Mouse (Mus musculus): ENCODE measurements around the gene Vwc2.

- no peak for TF ChIP-seq POLR2A (IDR thresholded peaks at IDR 0.05; ENCODE audit: borderline replicate concordance, control insufficient read depth, low read depth, low read length)
- no peak for TF ChIP-seq CTCF (IDR thresholded peaks at IDR 0.05; ENCODE audit: control insufficient read depth, insufficient read depth, low read length)
These were observed 68.7 kb downstream of the Vwc2 start for GRCm38 (mm10) chr11:11182705-11183104.
